Mouse (Mus musculus): ENCODE data around the gene Tmem72.

DNA sequence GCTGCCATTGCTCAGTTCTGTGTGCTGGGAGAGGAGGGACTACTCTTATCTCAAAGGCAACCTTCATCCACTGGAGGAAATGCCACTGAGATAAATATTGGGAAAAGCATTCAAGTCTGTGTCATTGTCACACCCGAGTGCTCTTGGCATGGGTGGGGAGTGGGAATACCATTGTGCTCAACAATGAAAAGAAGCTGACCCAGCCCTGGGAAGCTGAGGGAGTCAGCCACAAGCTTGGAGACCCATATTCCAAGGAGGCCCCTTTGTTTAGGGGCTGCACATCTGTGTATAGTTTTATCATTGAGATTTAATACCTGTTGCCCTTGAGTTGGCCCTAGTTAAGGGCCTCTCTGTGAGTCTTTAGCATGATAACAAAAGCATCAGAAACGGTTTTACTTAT lies 77.0 kb downstream of the Tmem72 start:
- TF ChIP-seq CTCF (IDR thresholded peaks at IDR 0.05; ENCODE audit: low read depth) (no peak), EP300 (IDR thresholded peaks at IDR 0.05; ENCODE audit: low read depth) (no peak)

Data from liver, embryonic 14.5 days (tissue).